Mouse (Mus musculus) A20 (cell line): Measurements from ENCODE around the gene Pdcd1.
"Not testable (repeated sequence)": the region's sequence is repeated elsewhere in the genome, so short reads cannot be mapped to it uniquely, and the experiment has no call there.

Experiments
- DNase-seq: peaks from one replicate; pipeline ENCODE4 v3.0.0-alpha.2; 2011; ENCODE audit warnings: low read depth, low spot score

Gene Pdcd1

DNA sequence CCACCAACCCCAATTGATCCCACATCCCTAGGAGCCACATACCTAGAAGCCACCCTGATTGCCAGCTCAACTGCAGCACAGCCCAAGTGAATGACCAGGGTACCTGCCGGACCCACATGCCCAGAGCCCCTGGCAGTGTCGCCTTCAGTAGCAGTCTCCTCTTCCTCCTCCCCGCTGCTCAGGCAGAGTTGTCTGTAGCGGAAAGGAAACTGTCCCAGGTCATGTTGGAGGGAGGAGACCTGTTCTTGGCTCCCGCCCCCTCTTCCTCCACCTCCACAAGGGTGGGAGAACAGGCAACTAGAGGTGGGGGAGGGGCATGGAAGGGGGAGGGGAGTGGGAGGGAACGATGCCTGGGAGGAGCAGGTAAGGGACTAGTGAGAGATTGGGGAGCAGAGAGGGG is at the start of gene Pdcd1:
TSS of gene Pdcd1 (minus strand) at position 181 of the 400 bp plus-strand sequence.
- no peak for DNase-seq

DNA sequence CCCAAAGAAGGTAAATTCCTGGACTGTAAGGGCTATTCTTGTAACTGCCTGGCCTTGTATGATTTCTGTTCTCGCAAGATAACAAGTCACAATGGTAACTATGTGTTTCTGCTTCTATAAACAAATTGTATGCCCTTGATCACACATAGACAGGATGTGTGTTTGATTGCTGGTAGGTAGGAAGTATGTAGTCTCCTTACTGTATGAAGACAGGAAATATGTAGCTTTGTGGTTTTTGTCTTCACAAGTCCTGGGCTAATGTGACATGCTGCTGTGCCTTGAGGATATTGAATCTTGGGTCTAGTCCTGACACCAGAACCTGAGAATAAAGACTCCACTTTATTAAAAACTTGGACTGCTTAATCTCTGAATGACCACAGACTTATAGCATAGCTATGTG is 39.4 kb upstream of the Pdcd1 start:
- no peak for DNase-seq

DNA sequence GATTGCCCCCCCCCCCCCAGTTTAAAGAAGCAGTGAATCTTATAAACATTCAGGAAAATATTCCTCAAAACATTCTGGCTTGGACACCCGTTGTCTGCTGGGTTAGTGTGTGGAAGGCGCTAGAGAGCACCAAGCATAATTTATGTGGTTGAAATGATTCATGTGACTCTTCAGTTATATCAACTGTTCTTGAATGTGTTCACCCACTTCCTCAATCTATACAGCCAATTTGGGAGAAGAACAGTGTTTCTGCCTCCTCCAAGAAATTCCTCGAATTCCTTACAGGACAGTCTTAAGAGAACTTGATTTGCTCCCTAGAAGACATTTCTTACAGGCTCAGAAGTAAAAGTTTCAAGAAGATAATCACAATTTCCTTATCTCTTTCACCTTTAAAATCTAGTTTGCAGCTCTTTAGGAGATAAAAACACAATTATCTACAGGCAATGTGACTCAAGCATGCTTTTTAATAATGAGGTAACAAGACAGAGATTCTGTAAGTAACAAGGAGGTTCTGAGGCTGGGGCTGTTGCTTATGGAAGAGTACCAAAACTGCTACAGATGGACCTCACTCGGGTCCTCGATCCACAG is 34.1 kb upstream of the Pdcd1 start:
- DNase-seq = no peak

DNA sequence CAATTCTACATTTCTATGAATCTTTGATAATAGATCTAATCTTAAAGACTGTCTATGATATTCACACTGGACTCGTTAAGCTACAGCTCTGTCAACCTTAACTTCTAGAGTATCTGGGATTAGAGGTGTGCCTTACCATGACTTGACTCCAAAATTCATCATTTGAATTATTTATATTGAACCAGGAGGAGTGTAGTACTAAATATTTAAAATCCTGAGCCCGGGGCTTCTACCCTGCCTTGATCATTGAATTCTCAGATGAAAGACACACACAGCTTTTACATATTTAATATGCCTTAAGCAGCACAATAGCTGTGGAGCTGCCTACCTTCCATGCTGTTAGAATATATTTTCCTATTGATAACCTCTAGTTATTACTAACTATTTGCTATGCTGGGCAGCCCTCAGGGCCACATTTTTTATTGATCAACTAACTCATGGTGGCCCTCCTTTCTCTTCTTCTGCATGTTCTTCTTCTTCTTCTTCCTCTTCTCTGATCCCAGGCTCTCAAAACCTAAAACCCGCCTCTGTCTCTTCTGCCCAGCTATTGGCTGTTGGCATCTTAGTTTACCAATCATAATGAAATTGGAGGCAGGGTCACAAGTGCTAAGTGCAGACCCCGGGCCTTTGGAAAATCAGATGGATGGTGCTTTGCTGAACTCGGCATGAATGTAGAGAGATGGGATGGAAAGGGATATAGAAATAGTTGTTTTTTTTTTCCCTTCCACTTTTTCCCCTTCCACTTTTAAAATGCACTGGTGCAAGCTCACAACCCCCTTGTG is 33.2 kb upstream of the Pdcd1 start:
- no peak for DNase-seq

DNA sequence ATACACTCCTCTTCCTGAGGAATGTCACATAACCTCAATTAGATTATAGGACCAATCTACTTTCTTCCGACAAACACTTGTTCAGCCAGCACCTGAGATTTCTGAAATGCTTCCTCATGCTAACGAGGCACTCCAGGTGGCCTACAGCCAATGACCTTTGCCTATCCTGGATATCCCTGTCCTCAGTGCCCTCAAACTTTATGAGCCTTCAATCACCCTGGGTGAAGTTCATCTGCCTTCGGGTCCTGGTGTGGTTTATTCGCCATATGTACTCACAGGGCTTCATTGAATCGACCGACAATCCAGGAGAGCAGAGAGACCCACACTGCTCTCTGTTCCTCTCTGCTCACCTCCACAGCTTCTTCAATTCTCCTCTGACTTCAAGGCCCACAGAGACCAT is 29.4 kb upstream of the Pdcd1 start:
- no peak for DNase-seq

DNA sequence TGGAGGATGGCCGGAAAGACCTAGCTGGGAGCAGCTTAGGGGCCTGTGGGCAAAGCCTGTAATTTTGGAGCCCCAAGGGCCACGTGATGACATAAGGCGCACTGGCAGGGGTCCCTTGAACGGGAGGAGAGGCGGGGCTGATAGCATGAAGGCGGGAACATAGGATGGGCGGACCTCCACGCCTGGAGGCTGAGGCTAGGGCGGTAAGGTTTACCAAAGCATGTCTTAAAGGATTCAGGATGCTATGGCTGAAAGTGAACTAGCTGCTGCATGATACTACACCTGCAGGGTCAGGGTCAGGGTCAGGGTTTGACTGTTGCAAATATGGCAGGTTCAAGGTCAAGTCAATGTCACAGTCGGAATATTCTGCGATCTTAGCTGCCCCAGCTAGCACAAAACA is 28.8 kb upstream of the Pdcd1 start:
- DNase-seq = no peak

DNA sequence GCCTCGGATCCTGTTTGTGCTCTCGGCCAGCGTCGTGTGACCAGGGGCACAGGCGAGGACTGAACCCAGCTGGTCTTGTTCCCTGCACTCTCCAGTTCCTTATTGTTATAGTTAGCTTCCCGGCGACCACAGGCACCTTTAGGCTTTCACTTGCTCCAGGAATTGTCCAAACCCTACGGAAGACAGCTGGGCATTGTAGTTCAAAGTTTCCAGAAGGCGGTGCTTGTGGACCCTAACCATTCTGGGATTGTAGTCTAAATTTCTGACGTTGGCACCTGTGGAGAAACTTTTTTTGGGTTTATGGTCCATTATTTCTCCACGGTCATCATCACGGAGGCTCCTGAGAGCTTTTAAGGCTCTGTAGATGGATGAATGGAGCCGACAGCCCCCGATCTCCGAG is 28.4 kb upstream of the Pdcd1 start:
- no peak for DNase-seq

DNA sequence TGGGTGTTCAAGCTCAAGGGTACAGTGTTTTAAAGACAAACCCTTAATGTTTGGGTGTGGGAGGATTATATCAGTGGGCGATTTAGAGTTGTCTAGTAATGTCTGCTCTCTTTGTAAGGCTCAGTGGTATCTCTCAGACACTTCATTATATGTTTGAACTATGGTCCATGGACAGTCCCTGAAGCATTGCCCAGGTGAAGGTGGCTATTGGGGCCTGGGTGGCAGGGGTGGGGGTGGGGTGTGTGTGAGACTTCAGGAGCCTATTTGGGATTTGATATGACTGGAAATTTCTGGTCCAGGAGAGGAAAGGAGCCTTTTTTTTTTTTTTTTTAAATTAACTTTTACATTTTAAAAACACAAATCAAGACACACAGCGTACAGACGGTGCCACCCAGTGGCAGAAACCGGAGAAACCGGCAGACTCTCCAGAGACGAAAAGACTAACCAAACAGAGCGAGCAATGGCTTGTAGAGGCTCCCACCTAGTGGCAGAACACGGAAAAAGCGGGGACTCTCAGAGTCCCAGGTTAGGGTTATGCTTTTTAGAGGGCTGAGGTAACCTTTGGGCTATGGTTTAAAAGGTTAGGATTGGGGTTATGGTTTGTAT is 26.6 kb upstream of the Pdcd1 start:
- DNase-seq = peak; percentile 78

DNA sequence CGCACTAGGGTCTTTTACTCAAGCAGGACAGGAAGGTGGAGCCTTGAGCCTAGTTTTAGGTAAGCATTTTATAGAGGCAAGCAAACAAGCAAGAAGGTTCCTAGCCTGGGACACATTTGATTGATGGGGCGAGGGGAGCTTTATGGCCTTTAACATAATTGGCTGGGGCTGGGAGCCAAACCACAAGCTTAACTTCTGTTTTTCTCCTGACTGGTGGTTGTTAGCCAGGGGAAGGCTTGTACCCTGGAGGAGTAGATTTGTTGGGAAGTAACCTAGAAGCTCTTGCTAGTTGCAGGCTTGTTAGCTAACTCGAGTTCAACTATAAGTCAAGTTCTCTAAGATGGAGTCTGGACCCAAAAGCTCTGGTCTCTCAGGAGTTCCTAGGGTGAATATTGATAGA is 26.0 kb upstream of the Pdcd1 start:
- DNase-seq = no peak

DNA sequence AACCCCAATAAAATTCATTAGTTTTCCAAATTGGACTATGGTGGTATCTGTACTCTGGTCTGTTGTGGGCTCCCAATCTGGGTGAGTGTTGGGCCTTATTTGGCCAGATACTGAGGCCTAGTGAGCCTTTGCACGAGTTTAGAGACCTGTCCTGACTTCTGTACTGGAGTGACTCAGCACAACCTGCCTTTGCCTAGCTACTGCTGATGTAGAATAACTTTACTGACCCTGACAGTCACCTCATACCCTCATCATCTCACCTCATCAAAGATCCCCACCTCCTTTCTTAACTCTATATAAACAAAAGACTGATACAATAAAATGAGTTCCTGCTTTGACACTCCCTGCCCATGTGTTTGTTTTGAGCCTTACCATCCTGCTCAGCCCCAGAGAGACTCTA is 24.3 kb upstream of the Pdcd1 start:
- DNase-seq = no peak

DNA sequence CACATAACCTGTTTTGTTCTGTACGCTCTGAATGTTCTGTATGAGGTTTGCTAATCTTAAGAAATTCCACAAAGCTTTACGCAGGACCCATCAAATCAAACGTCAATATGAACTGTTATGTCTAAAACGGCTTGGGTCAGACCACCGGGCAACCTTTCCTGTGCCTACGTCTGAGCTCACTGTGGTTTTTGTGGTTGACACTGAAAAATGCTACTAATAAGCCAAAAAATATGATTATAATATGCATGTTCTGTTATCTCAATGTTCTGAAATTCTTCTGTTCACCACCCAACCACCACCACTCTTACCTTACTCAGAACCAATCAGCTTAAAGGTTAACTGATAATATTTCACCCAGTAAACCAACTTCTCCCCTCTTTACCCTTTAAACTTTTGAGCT is 22.4 kb upstream of the Pdcd1 start:
- no peak for DNase-seq

DNA sequence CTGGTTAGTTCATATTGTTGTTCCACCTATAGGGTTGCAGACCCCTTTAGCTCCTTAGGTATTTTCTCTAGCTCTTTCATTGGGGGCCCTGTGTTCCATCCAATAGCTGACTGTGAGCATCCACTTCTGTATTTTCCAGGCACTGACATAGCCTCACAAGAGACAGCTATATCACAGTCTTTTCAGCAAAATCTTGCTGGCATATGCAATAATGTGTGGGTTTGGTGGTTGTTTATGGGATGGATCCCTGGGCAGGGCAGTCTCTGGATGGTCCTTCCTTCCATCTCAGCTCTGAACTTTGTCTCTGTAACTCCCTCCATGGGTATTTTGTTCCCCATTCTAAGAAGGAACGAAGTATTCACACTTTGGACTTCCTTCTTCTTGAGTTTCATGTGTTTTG is 5.9 kb upstream of the Pdcd1 start:
- not testable (repeated sequence) for DNase-seq

DNA sequence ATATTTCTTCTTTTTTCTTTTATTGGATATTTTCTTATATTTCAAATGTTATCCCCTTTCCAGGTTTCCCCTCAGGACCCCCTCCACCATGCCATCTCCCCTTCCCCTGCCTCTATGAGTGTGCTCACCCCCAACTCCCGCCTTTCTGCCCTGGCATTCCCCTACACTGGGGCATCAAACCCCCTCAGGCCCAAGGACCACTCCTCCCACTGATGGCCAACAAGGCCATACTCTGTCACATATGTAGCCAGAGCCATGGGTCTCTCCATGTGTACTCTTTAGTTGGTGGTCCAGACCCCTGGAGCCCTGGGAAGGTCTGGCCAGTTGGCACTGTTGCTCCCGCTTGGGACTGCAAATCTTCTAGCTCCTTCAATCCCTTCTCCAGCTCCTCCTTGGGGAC is 5.0 kb upstream of the Pdcd1 start:
- DNase-seq = no peak

DNA sequence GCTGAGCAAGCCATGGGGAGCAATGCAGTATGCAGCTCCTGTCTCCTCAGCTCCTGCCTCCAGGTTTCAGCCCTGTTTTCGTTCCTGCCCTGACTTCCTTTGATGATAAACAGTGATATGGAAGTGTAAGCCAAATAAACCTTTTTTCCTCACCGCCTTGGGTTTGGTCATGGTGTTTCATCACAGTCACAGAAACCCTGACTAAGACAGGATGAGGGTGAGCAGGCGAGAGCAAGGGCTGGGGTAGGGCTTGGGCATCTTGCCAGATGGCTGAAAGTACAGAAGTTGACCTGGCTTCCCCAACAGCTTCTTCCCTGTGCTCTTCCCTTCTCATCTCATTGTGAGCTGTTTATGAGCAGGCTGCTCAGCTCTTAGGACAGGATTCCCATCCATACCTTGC is 3.6 kb upstream of the Pdcd1 start:
- DNase-seq = no peak

DNA sequence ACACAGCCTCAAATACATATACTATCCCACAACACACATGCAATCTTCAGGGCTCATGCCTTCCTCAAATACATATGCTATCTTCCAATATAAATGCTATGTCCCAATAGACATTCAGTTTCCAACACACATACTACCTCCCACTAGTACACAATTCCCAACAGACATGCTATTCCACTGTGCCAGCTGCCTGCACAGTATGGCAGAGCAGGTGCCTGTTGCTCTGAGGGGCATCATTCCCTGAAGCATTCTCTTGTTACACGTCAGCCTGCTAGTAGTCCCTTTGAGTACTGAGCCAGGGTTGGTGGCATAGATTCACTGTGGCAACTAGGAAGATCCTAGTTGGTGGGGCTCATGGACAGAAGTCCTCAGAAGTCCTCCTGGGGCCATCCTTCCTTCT is 2.1 kb upstream of the Pdcd1 start:
- no peak for DNase-seq

DNA sequence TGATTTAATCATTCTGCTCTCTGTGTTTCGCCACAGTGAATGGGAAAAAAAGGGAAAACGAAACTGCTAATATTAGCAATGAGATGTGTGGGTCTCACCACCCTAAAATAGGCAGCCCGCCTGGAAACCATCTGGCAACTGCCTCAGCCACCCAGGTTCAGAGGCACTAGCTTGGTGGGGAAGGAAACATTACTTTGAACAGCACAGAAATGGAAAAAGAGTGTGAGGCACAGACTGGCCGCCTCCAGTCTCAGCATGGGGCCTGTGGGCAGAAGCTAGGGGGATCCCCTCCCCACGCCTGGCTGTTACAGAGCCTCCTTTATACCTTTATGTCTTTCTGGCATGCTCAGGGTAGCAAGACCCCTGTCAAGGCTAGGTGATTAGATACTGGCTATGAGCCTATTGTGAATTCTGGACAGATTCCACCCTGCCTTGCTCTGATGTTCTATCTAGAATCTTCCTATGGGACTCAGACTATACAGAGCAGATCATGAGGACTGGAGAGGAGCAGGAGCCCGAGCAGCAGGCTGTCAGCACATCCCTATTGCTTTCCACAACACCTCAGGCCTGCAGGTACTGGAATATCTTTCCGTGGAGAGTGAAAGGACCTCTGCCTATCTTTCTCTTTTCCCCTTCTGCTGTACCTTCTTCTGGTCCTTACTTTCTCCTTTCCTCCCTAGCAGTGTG is 1.3 kb upstream of the Pdcd1 start:
- no peak for DNase-seq

DNA sequence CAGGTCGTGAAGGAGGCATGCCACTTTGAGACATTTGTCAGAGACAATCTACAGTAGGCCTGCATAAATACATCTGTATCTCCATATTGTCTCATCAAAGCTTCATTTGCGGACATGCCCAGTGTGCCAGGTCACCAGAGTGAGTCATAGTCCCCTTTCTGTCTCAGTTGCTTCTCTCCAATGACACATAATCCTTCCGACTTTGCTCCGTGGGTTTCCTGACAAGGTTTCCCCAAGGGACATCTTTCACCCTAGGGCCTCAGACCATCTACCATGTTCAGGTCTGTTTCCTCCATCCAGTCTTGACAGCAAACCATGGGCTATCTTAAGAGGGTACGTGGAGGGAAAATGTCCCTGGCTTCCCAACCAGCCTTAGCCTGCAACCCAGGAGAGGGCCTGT is 1.2 kb downstream of the Pdcd1 start:
- DNase-seq = no peak

DNA sequence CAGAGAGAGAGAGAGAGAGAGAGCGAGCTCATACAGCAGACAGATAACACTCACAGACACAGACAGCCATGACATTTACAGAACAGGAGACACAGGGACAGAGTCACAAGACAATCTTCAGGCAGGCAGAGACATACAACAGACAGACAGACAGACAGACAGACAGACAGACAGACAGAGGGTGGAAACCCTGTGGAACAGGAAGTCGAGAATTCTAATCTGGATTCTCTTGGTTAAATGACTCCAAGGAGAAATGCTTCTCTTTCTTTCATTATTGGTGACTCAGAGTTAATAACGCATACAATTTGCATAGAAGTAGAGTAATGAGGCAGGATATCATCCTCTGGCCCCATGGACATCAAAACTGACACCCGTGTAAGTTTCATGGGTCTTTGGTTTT is 5.8 kb downstream of the Pdcd1 start:
- no peak for DNase-seq

DNA sequence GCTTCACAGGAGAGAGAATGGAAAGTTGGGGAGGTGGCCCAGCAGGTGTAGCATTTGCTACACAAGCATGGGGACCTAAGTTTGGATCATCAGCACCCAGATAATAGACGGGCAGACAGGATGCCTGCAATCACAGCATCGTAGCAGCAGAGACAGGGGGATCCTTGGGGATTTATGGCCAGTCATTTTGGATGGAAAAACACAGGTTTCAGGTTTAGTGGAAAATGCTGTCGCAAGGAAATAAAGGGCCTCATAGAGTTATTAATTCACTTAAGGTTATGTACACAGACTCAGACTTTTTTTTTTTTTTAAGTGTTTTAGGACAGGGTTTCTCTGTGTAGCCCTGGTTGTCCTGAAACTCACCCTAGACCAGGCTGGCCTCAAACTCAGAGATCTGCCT is 6.8 kb downstream of the Pdcd1 start:
- no peak for DNase-seq

DNA sequence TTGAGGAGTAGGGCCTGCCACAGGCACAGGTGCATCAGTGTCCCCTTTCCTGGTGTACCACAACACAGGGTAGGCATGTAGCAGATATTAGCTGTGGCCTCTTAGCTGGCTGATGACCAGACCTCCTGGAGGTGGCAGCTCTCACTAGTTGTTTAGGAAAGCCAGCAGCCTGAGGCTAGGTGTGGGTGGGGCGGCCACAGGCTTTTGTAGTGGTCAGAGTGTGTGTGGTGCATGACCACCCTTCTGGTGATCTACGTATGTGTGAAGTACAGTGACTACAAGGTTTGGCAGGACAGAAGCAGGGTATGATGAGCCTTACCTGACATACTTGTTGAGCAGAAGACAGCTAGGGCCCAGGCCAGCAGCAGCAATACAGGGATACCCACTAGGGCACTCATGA is 12.0 kb downstream of the Pdcd1 start:
- DNase-seq = no peak

DNA sequence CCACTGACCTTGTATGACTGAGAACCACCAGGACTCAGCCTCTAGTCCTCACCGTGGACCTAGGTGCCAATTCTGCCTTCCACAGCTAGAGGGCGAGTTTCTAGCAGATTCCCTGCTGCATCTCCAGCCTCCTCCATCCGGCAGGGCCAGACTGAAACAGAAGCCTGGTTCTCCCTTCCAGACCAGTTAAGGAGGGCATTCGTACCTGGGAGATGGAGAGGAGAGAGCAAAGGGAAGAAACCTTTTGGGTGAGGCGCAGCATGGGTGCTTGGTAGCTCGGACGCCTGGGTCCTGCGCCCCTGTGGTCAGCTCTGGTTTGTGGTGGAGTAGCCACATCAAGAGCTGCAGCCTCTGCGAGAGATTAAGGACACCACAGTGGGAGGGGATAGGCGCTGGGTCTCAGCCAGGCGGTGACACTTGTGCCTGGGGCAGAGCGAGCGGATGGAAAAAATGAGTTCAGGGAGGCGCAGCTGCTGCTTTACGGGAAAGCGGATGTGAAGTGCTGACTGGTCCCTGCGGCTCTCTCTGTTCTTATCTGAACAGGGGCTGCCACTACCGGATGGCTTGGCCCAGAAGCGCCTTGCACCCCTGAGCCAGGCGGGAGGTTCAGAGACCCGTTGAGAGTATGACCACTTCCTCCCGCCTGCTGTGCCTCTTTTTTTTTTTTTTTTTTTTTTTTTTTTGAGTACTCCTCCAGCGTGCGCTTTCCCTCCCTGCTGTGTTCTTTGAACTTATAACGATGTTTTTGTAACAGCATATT is 17.2 kb downstream of the Pdcd1 start:
- peak; percentile 34 for DNase-seq

DNA sequence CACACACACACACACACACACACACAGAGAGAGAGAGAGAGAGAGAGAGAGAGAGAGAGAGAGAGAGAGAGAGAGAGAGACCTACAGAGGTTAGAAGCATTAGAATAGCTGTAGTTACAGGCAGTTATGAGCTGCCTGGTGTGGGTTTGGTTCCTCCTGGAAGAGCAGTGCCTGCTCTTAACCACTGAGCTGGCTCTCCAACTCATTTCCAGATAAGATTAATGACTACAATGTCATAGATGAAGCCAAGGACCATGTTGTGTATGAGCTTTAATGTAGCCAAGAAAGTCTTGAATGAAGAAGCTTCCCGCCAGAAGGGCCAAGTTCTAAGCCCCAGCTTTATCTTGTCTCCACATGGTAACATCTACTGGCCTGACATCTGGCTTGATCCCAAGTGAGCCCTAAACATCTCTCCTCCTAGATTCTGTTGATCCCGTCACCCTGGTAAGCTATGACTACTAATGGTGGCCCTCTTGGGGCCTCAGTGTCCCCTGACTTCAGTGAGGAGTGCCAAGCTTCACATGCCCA is 19.2 kb downstream of the Pdcd1 start:
- no peak for DNase-seq
